Mouse (Mus musculus) cerebellum, adult 2 months (tissue): Measurements from ENCODE around the gene Evl.

Experiments used
- CTCF ChIP-seq: fragments of 200-500 bp; IDR thresholded peaks from 2 replicates; pipeline ENCODE4 v1.5.1; 2011; ENCODE audit warnings: low read depth, mild to moderate bottlenecking, control low read depth, low read length, moderate library complexity, borderline replicate concordance; ENCODE audit not compliant: insufficient read depth
- POLR2A ChIP-seq: fragments of 200-500 bp; IDR thresholded peaks from 2 replicates; pipeline ENCODE4 v1.6.1; 2011; ENCODE audit warnings: low read length, control low read depth, borderline replicate concordance; ENCODE audit not compliant: insufficient read depth

GRCm38 (mm10) chr12:108674916-108675315 lies 120.4 kb downstream of the Evl start:
- TF ChIP-seq POLR2A (no peak), CTCF (no peak)
